Mouse (Mus musculus): ENCODE data around the gene Paf1.
"Not testable (repeated sequence)": the region's sequence is repeated elsewhere in the genome, so short reads cannot be mapped to it uniquely, and the experiment has no call there.

The Paf1 gene

GRCm38 (mm10) chr7:28383606-28384005, 9.1 kb upstream of the Paf1 start:
- DNase-seq (ENCODE audit: low spot score in 2 of 2), result no peak

DNA sequence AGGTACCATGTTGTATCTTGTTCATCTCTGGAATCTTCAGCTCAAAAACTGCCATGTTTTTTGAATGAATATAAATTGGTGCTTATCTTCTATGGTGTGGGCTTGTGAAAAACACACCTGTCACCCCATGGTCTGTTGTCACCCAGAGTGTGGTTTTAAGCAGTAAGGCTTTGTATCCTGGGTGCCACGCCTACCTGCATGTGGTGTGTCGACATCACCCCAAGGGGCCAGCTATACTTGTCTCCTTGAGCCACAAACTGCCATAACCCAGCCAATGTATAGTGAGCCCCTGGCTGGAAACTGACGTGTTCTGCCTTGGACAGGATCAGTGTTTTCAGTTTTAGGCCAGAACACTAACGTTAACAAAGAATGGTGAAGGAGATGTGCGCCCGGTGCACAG, 8.6 kb upstream of the Paf1 start:
- no peak for DNase-seq (ENCODE audit: low spot score in 2 of 2)

- no peak for DNase-seq (ENCODE audit: low spot score in 2 of 2)
Measured at GRCm38 (mm10) chr7:28385196-28385595, 7.6 kb upstream of the Paf1 start.

- no peak for DNase-seq (ENCODE audit: low spot score in 2 of 2)
Measured at GRCm38 (mm10) chr7:28386007-28386406, 6.7 kb upstream of the Paf1 start.

DNA sequence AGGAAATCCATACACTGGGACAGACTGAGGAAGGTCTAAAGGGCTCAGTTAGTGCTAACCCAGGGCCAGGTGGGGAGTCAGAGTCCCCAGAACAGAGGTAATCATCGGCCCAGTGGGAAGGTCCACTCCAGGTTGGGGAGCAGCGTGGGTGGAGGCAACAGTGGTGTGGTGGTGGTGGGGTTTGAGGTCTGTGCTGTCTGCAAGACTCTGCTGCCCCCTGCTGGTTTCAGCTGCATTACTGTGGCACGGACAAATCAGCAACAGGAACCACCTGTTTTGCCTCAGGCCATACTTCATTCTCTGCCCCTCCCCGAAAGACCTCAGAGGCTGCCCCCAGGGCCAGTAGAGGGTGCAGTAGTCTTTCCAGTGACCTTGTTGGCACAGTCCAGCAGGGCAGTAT, 6.3 kb upstream of the Paf1 start:
- peak; percentile 52 to 56 for DNase-seq (ENCODE audit: low spot score in 2 of 2)

- DNase-seq (ENCODE audit: low spot score in 2 of 2), result not testable (repeated sequence)
Measured at GRCm38 (mm10) chr7:28386877-28387276, 5.9 kb upstream of the Paf1 start.

- DNase-seq (ENCODE audit: low spot score in 2 of 2), result not testable (repeated sequence)
Measured at GRCm38 (mm10) chr7:28387384-28387783, 5.4 kb upstream of the Paf1 start.

- DNase-seq (ENCODE audit: low spot score in 2 of 2), result no peak
Measured at GRCm38 (mm10) chr7:28390331-28390730, 2.4 kb upstream of the Paf1 start.

DNA sequence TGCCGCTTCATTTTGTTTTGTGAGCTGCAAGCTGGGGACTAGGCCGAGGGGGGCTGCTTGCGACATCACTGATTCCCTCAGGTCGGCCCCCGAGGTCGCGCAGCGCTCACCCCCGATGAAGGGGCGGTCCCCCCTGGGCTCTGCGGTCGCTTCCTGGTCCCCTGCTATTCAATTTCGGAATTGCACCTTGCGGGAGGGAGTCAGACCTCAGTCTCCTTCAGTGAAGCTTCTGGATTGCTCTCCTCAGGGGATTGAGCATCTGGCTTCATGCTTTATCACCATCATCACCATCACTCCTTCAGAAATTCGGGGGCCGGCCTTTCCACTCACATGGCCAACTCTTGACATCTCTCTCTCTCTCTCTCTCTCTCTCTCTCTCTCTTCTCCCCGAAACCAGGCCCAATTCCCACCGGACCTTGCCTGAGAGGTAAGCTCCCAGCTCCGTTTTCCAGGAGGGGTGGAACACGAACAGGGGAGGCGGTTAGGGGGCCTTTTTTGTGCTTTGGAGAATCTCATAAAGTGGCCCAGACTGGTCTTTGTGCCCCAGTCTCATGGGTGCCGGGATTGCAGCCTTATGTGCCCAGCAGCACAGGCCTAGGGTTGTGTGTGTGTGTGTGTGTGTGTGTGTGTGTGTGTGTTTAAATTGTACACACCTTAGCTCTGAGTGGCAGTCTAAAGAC, 661 bp downstream of the Paf1 start:
- no peak for DNase-seq (ENCODE audit: low spot score in 2 of 2)

DNA sequence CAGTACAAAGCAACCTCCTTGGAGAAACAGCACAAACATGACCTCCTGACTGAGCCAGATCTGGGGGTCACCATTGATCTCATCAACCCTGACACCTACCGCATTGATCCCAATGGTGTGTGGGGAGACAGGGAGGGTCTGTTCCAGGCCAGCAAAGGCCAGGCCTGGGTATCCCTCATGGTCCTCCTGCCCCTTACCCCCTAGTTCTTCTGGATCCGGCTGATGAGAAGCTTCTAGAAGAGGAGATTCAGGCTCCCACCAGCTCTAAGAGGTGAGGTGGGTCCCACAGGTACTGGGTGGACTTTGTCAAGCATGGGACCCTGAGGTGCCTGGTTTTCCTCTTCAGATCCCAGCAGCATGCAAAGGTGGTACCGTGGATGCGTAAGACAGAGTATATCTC, 2.7 kb downstream of the Paf1 start:
- DNase-seq (ENCODE audit: low spot score in 2 of 2), result no peak

DNA sequence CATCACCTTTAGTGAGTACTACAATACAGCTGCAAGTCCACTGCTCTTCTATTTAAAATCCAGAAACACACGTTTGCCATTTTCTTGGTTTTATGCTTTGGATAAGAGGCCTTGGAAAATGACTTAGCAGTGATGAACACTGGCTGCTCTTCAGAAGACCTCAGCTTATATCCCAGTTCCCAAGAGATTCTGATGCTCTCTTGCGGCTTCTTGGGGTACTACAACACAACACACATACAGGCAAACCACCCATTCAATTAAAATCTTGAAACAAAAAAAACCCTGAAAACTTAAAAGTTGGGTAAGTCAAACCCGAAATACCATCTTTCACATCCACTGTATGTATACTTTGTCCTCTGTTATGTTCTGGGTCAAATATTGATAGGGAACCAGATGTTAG, 5.2 kb downstream of the Paf1 start:
- DNase-seq (ENCODE audit: low spot score in 2 of 2), result no peak

DNA sequence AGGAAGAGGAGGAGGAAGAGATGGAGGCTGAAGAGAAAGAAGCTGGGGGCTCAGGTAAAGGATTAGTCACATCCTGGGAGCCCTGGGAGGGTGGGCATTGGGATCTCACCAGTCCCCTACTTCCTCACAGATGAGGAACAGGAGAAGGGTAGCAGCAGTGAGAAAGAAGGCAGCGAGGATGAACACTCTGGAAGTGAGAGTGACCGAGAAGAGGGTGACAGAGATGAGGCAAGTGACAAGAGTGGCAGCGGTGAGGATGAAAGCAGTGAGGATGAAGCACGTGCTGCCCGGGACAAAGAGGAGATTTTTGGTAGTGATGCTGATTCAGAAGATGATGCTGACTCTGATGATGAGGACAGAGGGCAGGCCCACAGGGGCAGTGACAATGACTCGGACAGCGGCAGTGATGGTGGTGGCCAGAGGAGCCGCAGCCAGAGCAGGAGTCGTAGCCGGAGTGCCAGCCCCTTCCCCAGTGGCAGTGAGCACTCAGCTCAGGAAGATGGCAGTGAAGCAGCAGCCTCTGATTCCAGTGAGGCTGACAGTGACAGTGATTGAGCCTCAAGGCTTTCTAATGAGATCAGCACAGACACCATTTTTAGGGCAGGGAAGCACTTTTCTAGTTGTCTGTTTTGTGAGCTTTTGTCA, 6.1 kb downstream of the Paf1 start:
- no peak for DNase-seq (ENCODE audit: low spot score in 2 of 2)

DNA sequence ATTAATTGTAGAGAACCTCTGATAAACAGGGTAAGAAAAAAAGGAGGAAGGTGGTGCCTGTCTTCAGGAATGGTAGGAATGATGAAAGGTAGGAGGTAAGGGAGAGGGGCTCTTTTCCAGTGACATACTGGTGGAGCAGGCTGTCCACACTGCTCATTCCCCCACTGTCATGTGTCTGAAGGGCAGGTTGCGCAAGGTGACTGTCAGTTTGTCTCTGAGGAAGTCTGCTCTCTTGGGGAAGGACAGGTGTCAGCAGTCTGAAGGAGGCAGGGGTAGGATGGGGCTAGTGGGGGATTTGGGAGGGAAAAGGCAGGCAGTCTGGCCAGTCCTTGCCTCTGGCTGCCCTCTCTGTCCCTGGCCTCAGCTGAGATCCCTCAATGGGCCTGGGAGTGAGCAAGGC, 8.3 kb downstream of the Paf1 start:
- DNase-seq (ENCODE audit: low spot score in 2 of 2), result no peak

DNA sequence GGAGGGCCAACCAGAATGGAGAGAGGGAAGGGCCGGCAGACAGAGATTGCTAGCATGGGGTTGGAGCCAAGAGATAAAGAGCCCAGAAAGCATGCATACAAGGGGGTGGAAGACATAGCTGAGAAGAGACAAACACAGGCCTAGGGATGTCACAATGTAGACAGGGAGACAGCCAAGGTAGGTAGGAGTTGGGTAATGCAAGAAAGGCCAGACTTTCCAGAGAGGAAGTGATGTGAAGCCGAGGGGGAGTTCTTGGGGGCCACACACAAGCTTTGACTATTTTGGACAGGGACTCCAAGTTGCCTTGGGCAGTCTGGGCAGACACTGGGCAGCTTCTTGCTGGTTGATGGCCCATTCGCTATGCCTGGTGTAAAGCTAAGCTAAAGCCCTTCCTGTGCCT, 9.2 kb downstream of the Paf1 start:
- no peak for DNase-seq (ENCODE audit: low spot score in 2 of 2)

DNA sequence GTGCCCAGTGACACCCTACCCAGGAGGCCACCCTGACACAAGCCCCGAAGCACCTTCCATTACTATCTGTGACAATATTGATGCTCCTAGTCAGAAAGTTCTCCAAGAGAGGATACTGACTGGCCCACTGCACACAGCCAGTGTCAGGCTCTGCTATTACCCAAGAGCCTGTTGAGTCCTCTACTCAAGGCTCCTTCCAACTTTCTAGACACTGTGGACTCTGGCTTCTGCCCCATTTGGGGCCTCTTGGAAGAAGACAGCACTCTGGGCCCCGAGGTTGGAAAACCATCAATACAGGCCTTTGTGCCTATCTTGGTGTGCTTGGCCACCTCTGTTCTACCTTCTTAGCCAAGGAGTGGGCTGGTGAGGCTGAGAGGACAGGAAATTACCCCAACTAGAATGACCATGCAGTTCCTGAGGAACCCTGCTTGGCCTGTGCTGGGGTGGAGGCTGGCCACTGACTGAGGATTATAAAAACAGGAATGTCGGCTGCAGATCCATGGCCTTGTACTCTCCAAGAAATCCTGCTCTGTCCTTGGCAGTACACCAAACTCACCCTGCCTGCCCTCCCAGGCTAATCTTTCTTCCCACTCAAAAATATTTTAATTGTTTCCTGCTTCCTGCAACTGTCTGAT, 18.2 kb downstream of the Paf1 start:
- DNase-seq (ENCODE audit: low spot score in 2 of 2), result no peak

- no peak for DNase-seq (ENCODE audit: low spot score in 2 of 2)
Measured at GRCm38 (mm10) chr7:28412826-28413225, 20.1 kb downstream of the Paf1 start.

GRCm38 (mm10) chr7:28417368-28417767, 24.6 kb downstream of the Paf1 start:
- DNase-seq (ENCODE audit: low spot score in 2 of 2), result no peak

DNA sequence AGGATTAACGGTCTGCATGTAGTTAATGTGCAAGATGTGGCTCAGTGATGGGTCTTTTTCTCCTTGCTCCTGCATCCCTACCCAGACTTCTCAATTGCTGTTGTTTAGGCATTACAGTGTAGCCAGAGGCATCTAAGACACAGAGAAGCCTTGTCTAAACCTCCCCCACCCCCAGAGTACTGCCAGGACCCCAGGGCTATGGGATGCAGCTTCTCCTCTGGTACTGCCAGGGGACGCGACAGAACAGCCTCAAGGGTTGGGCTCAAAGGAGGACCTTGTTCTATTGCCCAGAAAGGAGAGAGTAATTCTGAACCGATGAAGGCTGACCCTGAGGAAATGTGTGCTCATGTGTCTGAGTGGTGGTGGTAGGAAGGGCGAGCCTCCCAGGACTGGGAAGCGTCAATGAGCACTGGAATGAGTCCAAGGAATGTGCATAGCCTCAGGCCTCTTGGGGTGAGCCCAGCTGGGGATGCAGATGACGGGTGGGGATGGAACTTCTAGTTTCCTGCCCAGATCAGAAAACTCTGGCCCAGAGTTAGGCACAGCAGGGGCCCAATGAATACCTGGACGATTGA, 25.4 kb downstream of the Paf1 start:
- DNase-seq (ENCODE audit: low spot score in 2 of 2), result no peak

- DNase-seq (ENCODE audit: low spot score in 2 of 2), result no peak
Measured at GRCm38 (mm10) chr7:28419416-28419815, 26.7 kb downstream of the Paf1 start.

DNA sequence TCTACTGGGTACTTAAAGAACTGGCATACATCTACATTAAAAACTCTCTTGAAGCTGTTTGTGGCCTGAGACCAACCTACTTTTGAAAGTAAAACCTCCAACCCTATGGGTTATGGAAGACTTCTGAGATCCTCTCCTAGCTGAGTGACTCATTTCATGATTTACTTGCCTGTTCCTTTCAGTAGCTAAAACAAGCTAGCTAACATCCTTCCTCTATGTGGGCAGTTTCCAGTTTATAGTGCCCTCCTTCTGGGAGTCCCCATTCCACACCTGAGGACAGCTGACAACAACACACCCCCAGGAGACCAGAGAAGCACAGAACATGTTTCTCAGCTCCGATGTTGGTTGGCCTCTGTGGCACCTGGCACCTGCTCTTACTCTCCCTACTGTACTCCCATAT, 30.3 kb downstream of the Paf1 start:
- DNase-seq (ENCODE audit: low spot score in 2 of 2), result no peak

DNA sequence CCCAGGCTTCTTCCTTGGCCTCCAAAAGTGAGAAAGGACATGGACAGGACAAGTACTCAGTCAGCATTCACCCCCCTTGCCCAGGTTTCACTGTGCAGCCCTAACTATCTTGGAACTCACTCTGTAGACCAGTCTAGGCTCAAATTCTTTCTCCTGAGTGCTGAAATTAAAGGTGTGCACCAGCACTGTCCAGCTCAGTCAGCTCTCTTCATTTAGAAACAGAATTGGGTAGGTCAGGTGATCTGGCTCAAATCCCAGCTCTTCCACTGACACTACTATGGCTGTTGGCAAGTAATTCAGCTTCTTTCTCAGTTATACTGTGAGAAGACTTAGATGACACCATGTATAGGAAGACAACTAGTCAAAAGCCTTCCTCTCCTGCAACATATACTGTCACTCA, 35.0 kb downstream of the Paf1 start:
- no peak for DNase-seq (ENCODE audit: low spot score in 2 of 2)

- no peak for DNase-seq (ENCODE audit: low spot score in 2 of 2)
Measured at GRCm38 (mm10) chr7:28430512-28430911, 37.8 kb downstream of the Paf1 start.

- no peak for DNase-seq (ENCODE audit: low spot score in 2 of 2)
Measured at GRCm38 (mm10) chr7:28432252-28432651, 39.5 kb downstream of the Paf1 start.
